Mouse (Mus musculus) midbrain, postnatal 0 days (tissue): ENCODE data around the gene Hk1. TPM values are rescaled to one million over a fixed set of nuclear protein-coding genes. Genes with fewer than 3 reads are reported as not detected.

ENCODE experiments used
- ATAC-seq: fragments of 200-750 bp; cut with Nextera tagmentation; 2 replicates; pipeline ENCODE4 v1.8.0; 2017; ENCODE audit warnings: moderate number of reproducible peaks, mild to moderate bottlenecking, moderate TSS enrichment, moderate library complexity; ENCODE audit not compliant: low FRiP score
- DNase-seq: peaks from one replicate; pipeline ENCODE4 v3.0.0-alpha.2; 2015; ENCODE audit warnings: low spot score
- H3K27ac ChIP-seq: fragments of 300-500 bp; sonication (generic); 2 replicates; pipeline ENCODE4 v1.5.1; 2014; ENCODE audit warnings: low read depth, mild to moderate bottlenecking, low read length, mixed read lengths
- H3K27me3 ChIP-seq: fragments of 300-500 bp; sonication (generic); 2 replicates; pipeline ENCODE4 v1.6.1; 2014; ENCODE audit warnings: low read length, control low read depth, mixed read lengths; ENCODE audit not compliant: insufficient read depth
- H3K36me3 ChIP-seq: fragments of 300-500 bp; sonication (generic); 2 replicates; pipeline ENCODE4 v1.6.1; 2014; ENCODE audit warnings: low read length, control low read depth, mixed read lengths; ENCODE audit not compliant: insufficient read depth
- H3K4me1 ChIP-seq: fragments of 300-500 bp; sonication (generic); 2 replicates; pipeline ENCODE4 v1.6.1; 2014; ENCODE audit warnings: mild to moderate bottlenecking, control low read depth, antibody characterized with exemption, low read length, mixed read lengths; ENCODE audit not compliant: insufficient read depth
- H3K4me2 ChIP-seq: fragments of 300-500 bp; sonication (generic); 2 replicates; pipeline ENCODE4 v1.6.1; 2014; ENCODE audit warnings: low read depth, mild to moderate bottlenecking, low read length, mixed read lengths; ENCODE audit not compliant: poor library complexity, severe bottlenecking
- H3K4me3 ChIP-seq: fragments of 300-500 bp; sonication (generic); 2 replicates; pipeline ENCODE4 v1.5.1; 2014; ENCODE audit warnings: low read depth, mild to moderate bottlenecking, low read length, moderate library complexity
- H3K9ac ChIP-seq: fragments of 300-500 bp; sonication (generic); replicated peaks from 2 replicates; pipeline ENCODE4 v1.6.1; 2014; ENCODE audit warnings: mild to moderate bottlenecking, low read length, moderate library complexity, mixed read lengths; ENCODE audit not compliant: poor library complexity, severe bottlenecking
- H3K9me3 ChIP-seq: fragments of 300-500 bp; sonication (generic); 2 replicates; pipeline ENCODE4 v1.6.1; 2016; ENCODE audit warnings: low read length, control low read depth
- CTCF ChIP-seq: IDR thresholded peaks from 2 replicates; pipeline ENCODE4 v1.5.1; 2016; ENCODE audit warnings: antibody characterized with exemption, mild to moderate bottlenecking
- WGBS: fragments of 180-500 bp; shearing (Covaris S2); extraction: QIAGEN DNeasy Blood & Tissue Kit; methylation state at CpG from one replicate; pipeline ENCODE4 v1.1.7; 2014; 5-methylcytosine and 5-hydroxymethylcytosine counted together
- polyA plus RNA-seq: library from polyadenylated mRNA; unstranded; fragments of >200 nt; fragmentation: Nextera tagmentation; extraction: Ambion mirVana; gene quantifications from 2 replicates; pipeline ENCODE4 v1.2.1, GENCODE M21; 2015
- total RNA-seq: library from RNA; depleted of rRNA; stranded (reverse); fragments of >200 nt; gene quantifications from 2 replicates; pipeline ENCODE4 v1.2.3, GENCODE M21; 2014

Gene Hk1
- total and polyA plus RNA-seq, 2 experiments from 2014 or later = 103 to 157 TPM

DNA sequence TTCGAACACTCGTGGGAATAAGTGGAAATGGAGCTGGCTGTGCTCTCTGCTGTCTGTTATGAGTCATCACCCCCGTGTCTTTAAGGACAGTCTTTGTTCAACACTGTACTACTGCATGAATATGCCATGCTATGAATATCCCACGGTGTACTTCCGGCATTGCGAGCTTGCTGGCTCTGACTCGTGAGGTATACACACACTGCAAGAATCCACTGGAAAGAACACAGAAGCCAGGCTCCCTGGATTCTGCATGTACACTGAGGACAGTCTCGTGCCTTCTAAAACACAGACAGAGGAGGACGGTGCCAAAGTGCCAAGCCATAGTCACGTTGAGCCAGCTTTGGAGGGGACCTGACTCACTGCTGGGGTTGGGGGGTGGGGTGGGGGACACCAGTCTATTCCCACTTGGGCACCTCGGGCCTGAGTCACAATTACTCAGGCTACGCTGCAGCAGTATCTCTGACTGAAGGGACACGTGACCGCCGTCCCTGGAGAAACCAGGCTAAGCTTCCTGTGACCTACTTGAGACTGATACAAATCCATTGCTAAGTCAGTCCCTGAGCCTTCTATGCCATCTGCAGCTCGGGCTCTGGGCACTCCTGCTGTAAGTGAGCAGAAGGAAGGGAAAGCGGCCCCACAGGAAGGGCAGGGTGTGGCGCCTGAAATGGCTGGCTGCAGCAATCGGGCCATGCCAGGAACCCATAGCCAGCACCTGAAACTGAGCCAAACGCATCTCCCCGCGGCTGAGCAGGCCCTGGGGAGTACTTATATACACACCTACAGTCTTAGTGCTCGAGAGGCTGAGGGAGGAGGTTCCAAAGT is 79.5 kb downstream of the Hk1 start:
- H3K9me3 ChIP-seq = no peaks in the 10 kb centered on the region
- H3K9ac ChIP-seq = no peak overlapping the region
- peak overlapping the region; percentile 2 for H3K27ac ChIP-seq
- ATAC-seq (peak; percentile 66; the same call in 1 of the 2 replicates), DNase-seq (peak; percentile 47)
- H3K4me3 ChIP-seq = no peak overlapping the region
- no peak for TF ChIP-seq CTCF
- peaks cover 45% of the 10 kb centered on the region for H3K36me3 ChIP-seq
- 80% methylated on average over 23 of the region's 23 CpGs for WGBS
- H3K4me2 ChIP-seq = no peak overlapping the region
- H3K27me3 ChIP-seq = no peaks in the 10 kb centered on the region
- H3K4me1 ChIP-seq = no peaks in the 10 kb centered on the region

DNA sequence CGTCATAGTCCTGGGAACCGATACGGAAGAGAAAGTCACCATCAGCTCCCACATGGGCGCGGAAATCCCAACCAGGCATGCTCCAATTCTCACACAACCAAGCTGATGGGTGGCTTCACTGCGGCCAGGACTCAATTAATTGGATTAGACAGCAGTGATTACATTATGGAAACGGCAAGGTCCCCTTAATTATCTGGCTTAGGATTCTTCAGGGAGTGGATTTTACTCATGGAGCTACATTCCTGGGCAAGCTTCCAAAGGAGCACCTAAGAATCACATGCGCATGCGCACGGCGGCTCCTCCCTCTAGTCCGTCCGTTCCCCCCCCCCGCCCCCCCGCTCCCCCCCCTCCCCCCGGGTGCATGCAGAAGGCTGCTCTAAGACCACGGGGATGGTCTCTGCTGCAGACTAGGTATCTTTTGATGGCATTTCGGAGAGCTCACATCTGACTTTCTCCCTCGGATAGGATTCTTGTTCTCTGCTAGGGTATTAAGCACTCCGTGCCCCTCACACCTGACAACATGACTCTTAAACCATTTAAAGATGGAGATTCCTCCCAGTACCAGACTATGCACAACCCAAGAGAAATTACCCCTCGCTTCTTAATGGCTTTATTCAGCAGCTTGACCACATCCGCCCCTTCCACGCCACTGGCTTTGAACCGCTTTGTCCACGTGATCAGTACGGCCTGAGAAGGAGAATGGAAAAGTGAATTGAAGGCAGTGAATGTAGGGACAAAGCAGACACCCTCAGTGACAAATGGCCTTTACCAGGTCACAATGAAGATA is 83.4 kb downstream of the Hk1 start:
- ATAC-seq = no peak
- no peak for TF ChIP-seq CTCF
- peak; percentile 81 for DNase-seq
- Histone ChIP-seq H3K4me2 (no peak overlapping the region), H3K27me3 (no peaks in the 10 kb centered on the region), H3K9me3 (no peaks in the 10 kb centered on the region), H3K27ac (no peak overlapping the region), H3K9ac (no peak overlapping the region), H3K4me1 (no peaks in the 10 kb centered on the region), H3K4me3 (no peak overlapping the region), H3K36me3 (peaks cover 65% of the 10 kb centered on the region)
- 53% methylated on average over 21 of the region's 26 CpGs for WGBS

DNA sequence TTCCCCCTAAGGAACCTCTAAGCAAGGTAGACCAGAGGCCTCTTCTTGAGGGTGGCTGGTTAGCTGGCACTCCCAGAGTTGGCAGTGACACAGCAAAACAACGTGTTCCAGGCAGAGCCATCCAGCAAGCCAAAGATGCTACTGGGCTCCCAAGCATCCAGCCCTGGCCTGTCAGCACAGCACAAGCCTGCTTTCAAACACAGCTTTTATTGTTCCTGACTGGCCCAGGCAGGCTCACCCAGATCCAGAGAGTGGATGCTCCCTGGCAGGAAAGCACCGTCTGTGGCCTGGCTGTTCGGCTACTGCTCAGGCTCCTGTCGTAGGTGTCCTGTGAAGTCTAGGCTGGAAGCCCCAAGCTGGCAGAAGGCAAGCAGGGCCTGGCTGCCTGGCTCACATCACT is 85.6 kb downstream of the Hk1 start:
- no peak overlapping the region for H3K4me2 ChIP-seq
- peaks cover 80% of the 10 kb centered on the region for H3K36me3 ChIP-seq
- no peak for TF ChIP-seq CTCF
- H3K4me1 ChIP-seq = no peaks in the 10 kb centered on the region
- no peak overlapping the region for H3K27ac ChIP-seq
- WGBS = 77% methylated on average over 4 of the region's 4 CpGs
- no peaks in the 10 kb centered on the region for H3K9me3 ChIP-seq
- H3K4me3 ChIP-seq = no peak overlapping the region
- peak; percentile 17 for DNase-seq
- H3K9ac ChIP-seq = no peak overlapping the region
- no peak for ATAC-seq
- H3K27me3 ChIP-seq = no peaks in the 10 kb centered on the region

DNA sequence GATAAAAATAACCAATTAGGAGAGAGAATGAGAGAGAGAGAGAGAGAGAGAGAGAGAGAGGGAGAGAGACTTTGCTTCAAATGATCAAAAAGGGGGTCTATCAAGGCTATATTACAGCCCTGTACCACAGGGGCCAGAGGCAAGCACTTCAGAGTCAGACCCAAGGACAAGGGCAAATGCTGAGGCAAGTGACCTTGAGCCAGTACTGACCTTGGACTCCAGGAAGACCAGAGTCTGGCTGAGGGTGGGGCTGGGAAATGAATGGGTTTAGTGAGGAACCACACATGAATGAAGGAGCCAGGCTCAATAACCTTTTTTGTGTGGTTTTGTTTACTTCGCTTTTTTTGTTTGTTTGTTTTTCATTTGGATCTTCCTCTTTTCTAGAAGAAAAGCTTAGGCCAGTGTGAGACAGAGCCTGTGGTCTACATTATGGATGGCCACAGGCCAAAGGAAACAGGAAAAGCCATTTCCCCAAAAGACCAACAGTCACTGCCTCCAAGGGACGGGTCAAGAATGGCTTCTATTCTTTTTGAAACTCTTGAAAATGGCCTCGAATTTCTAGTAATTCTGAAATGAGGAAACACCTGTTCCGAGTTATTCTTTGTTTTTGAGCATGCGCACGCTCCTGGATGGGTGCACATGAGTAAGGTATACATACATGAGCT is 92.1 kb downstream of the Hk1 start:
- ATAC-seq = no peak
- Histone ChIP-seq H3K4me3 (no peak overlapping the region), H3K4me1 (no peaks in the 10 kb centered on the region), H3K4me2 (no peak overlapping the region), H3K27ac (no peak overlapping the region), H3K27me3 (no peaks in the 10 kb centered on the region), H3K9me3 (no peaks in the 10 kb centered on the region), H3K9ac (no peak overlapping the region), H3K36me3 (peaks cover 71% of the 10 kb centered on the region)
- no peak for TF ChIP-seq CTCF
- WGBS = 81% methylated on average over 6 of the region's 6 CpGs
- no peak for DNase-seq

DNA sequence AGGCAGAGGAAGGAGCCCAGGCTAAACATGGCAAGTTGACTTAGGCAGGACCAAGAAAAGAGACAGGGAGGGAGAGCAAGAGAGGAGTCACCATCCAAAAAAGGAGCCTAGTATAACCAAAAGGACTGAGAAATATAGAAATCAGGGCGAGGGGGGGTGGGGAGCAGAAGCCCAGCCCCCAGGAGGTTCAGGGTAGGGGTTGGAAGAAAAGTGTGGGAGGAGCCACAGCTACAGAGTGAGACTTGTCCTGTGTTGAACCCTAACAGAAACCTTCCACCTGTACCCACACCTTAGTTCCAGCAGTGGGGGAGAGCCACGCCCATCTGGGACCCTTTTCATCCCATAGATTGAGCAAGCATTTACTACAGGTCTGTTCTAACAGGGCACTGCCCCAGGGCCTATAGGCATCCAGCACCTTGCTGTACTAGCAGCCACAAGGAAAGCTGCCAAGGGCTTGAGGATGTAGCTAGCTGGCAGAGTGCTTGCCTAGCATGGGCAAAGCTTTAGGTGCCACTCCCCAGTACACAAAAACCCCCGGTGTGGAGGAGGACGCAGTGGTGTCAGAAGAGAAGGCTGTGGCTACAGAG is 96.4 kb downstream of the Hk1 start:
- Histone ChIP-seq H3K27me3 (no peaks in the 10 kb centered on the region), H3K36me3 (peaks cover 69% of the 10 kb centered on the region), H3K9me3 (no peaks in the 10 kb centered on the region), H3K9ac (no peak overlapping the region), H3K4me2 (no peak overlapping the region), H3K4me1 (no peaks in the 10 kb centered on the region), H3K4me3 (no peak overlapping the region), H3K27ac (no peak overlapping the region)
- TF ChIP-seq CTCF = no peak
- 84% methylated on average over 4 of the region's 4 CpGs for WGBS
- ATAC-seq (no peak), DNase-seq (no peak)
